Mouse (Mus musculus) CD4-positive, CD25-positive, alpha-beta regulatory T cell, adult 9 weeks (primary cell): ENCODE results near the gene Sp140. TPM values are rescaled to one million over a fixed set of nuclear protein-coding genes. Genes with fewer than 3 reads are reported as not detected.

Source experiments
- polyA plus RNA-seq: library from polyadenylated mRNA; unstranded; fragments of 100-300 nt; shearing (Covaris generic); gene quantifications from one replicate; pipeline ENCODE4 v1.2.1, GENCODE M21; 2017

Sp140 gene
- polyA plus RNA-seq, result 47.9 TPM

DNA sequence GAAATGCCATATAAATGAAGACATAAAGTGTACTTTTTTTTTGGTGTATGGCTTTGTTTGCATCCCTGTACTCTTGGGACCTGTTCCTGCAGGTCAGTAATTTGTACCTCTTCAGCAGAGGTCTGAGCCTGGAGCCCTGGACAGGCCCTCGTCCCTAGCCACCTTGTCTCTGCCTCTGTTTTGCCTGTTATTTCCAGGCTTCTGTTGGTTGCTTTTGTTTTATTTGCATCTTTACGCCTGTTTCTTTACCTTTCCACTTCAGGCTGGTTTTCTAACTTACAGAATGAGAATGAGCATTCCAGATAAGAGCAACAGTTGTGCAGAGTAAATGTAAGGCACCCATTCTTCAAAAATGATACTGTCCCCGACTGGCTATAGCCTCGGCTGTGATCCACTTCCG is at the start of gene Sp140:
Gene Sp140 (plus strand): TSS at position 301 of the 400 bp plus-strand sequence.

GRCm38 (mm10) chr1:85575376-85575775 is 24.8 kb upstream of the Sp140 start, which contains the start of gene G530012D18Rik:
Gene G530012D18Rik, plus strand, starts transcription at chr1:85575676.

GRCm38 (mm10) chr1:85598271-85599012 is 1.7 kb upstream of the Sp140 start, which contains the start of gene Sp110:
Gene Sp110, minus strand, starts transcription at chr1:85598817.

DNA sequence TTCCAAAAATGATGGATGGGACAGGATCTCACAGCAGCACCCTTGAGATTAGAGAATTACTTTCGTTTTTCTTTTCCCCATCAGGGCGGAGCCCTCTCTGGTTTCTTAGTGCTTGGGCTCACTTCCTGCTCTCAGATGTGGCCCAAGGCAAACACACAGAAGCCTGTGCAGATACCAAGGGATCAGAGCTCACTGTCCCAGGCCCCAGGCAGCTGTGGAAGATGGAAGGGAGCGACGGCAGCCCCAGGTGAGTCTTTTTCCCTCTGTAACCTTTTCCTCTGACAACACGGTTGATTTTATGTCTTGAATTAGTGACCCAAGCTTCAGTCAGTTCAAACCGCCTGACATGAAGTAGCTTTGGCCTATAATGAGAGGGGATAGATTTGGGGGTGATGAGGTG is 49.7 kb downstream of the Sp140 start, which contains the start of gene Sp100:
Gene Sp100 (plus strand): TSS at position 108 of the 400 bp plus-strand sequence.

Other genes with a start within 250 kb of the Sp140 start
- gene G530012D18Rik, start 24.7 kb upstream of the Sp140 start, polyA plus RNA-seq, result not detected
- gene Sp110, start 1.6 kb upstream of the Sp140 start, polyA plus RNA-seq, result 311 TPM
- 997 TPM for gene Sp100, start 49.6 kb downstream of the Sp140 start, polyA plus RNA-seq
- 39.2 TPM for gene A630001G21Rik, start 178.3 kb downstream of the Sp140 start, polyA plus RNA-seq
- 22.3 TPM for gene Cab39, start 193.1 kb downstream of the Sp140 start, polyA plus RNA-seq